Mouse (Mus musculus): ENCODE measurements around the gene E2f7.

The E2f7 gene

DNA sequence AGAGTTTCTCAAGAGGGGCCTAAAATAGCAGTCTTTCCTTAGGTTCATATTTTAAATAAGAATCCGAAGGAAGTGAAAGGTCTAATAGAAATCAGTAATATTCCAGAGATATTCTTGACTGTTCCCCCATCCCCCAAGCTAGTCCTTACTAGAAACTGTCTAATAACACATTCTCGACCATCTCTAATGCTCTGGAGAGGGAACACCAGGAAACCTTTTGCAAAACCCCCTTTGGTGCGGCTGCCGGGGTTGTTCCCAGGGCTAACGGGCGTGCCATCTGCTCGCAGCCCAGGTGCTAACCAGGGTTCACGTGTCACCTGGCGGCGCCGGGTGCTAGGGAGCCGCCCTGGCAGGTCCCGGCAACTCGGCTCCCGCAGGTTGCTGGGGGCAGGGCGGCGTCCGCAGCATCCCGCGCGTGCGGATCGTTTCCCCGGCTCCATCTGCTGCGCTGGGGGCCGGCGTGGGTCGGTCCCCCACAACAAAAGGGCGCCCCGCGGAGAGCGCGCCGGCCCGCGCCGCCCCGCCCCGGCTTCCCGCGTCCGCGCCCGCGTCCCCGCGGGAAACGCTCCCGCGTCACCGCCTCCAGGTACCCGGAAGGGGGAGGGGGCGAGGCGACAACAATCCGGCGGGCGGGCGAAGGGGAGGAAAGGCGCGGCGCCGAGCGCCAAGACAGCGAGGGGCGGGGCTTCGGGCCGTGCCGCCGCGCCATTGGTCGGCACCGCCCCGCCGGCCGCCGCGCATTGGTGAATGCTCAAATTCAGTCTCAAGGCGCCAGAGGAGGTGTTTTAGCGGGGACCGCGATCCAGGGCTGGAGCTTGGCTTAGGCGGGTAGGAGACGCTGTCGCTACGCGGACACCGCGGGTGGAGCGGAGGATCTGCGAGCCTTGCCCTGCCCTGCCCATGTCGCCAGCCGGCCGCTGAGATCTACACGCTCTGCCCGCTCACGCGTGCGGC, at the start of gene E2f7:
Gene E2f7, plus strand, starts transcription at position 754 of the 954 bp plus-strand sequence.
- DNase-seq (ENCODE audit: low read depth, low spot score) = peak; percentile 75

DNA sequence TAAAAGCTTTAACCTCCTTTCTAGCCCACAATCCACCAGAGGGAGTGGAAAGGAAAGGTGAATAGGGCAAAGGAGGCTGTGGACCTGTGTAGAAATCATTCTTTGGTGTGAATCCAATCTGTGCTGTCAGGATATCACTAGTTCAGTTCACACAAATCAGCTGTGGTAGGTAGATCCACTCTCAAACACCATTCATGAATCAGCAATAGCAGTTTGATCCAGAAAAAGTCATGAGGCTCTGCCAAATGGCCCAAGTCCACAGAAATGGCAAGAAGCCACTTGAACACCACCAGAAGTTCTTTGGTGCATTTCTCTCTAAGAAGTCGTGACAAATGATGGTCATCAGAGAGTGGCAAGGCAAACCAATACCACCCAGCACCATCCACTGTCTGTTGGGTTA, 44.0 kb upstream of the E2f7 start:
- DNase-seq (ENCODE audit: low read depth, low spot score) = no peak

DNA sequence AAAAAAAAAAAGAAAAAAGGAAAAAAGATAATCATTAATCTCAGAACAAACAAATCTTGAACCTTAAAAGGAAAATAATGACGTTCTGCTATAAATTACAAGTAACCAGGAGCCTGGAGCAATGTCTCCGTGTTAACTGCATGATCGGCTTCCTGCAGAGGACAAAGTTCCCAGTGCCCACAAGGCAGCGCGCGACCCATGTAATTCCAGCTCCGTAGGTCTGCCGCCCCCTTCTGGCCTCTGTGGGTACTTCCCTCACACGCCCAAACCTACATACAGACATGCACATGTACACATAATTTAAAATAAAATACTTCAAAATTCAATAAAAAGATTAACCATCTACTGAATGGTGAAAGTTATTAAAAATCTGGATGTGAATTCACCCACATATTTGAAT, 39.6 kb upstream of the E2f7 start:
- peak; percentile 59 for DNase-seq (ENCODE audit: low read depth, low spot score)

DNA sequence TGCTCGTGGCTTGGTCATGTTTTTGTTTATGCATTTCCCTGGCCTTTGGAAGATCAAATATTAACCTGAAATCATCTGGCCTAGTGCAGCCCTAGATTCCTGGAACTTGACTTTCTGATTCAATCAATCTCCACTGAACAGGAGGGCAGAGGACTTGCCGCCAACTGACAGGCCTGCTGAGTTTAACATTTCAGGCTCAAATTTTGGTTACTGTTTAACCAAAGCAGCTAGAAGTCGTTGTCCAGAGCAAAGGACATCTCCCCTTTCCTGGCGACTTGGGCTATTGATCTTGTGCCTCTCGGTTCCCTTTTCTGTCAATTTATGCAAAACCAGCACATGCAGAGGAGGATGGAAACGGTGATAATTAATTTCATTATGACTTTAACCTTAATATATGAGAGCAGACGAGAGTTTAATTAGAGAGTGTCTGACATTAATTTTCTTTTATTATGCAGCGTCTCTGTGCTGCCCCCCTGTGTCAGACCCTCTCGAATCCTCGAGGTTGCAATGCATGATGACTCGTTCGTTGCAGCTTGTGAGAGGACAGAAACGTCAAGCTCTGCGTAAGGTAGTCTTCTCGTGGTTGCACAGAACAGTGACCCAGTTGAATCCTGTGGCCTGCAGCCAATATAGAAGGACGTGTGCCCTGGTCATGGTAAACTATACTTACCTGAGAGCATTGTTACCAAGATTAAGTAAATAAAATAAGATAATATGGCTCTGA, 37.7 kb upstream of the E2f7 start:
- no peak for DNase-seq (ENCODE audit: low read depth, low spot score)

DNA sequence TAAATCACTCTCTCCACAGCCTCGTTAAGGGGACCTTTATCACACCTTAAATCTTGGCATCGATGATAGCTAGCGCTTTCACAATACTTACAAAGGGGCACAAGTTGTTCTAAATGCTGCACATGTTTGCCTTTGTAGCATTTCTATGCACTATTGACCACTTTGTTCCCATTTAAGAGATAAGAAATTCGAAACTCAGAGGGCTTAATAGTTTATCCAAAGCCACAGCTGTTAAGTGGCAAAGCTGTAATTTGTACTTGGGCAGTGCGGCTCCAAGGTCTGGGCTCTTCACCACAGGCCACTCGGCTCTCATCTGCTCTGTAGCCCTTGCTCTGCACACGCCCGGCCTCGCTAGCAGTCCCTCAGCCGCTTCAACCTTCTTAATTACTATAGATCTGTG, 28.4 kb upstream of the E2f7 start:
- no peak for DNase-seq (ENCODE audit: low read depth, low spot score)

DNA sequence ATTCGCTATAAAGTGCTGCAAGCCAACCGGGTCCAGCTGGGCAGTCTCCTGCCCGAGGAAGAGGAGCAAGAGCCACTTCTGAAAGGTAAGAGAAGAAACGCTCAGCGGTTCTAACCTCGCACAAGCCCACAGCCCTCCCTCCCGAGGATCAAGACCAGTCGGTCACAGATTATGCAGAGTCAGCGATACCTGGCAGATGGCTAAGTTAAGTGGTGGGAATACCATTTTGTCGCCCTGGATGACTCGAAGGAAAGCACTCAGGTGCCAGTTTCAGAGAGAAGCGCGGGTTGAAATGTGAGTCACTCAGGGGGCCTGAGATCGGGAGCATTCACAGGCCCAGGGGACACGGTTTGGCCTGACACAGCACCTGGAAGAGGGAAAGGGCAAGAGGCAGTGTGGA, 18.8 kb upstream of the E2f7 start:
- no peak for DNase-seq (ENCODE audit: low read depth, low spot score)

DNA sequence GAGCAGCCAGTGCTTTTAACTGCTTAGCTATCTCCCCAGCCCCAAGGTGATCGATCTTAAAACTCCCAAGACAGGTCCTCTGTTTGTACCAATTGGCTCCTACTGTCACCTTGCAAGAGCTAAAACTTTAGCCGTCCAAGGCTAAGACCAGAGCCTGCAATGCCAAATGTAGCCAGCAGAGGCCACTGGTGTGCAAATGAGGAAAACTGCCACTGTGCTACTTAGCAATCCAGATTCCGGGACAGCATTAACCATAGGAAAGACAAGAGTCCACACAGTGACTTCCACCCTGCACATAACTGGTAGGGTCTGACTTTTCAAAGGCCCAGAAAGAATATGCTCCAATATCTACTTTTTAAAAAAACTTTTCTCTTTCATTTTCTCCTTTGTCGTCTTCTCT, 17.4 kb upstream of the E2f7 start:
- DNase-seq (ENCODE audit: low read depth, low spot score) = no peak

DNA sequence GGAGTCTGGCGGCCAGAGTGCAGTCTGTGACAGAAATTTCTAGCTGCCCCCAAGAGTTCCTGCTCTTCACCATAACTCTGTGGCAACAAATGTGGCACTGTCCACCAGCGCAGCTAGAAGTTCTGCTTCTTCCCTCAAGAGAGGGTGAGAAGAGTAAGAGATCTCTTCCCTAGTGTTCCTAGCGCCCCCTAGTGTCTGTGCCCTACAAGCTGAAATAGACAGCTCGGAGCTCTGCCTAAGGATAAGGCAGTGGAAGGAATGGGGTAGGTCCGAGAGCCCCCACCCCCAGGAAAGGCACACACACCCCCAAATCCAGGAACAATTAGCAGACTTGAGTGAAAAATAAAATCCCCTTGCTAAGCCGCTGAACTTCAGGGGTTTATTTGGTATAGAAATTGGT, 11.9 kb upstream of the E2f7 start:
- peak; percentile 48 for DNase-seq (ENCODE audit: low read depth, low spot score)

DNA sequence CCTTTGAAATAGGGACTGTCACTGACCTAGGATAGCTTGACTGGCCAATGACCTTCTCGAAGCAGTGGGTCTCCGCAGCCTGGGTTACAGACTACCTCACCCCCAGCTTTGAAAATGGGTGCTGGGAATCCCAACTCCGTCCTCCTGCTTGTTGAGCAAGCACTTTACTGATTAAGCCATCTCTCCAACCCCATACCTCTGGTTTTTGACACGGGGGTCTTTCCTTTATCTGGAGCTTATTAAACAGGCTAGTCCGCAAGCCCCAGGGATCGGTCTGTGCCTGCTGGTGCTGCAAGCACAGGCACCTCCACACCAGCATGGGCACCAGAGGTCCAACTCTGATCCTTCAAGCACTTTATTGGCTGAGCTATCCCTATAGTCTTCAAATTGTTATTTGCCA, 1.5 kb upstream of the E2f7 start:
- DNase-seq (ENCODE audit: low read depth, low spot score) = no peak

DNA sequence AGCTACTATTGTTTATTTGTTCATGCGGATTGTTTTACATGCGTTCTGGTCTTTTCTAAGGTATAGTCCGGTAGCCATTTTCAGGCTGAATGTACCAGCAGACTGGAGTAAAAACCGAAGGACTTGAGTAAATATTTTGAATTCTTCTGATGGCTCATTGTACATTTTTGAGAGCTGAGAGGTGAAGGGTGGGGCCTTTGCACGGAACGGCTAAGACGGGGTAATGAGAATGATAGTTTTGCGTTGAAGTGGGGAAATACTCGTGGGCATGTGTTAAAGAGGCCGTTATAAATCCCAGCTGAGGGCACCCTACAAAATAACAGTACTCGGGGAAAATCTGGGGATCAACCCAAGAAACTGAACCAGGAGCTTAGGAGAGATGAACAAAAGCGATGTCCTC, 1.1 kb upstream of the E2f7 start:
- no peak for DNase-seq (ENCODE audit: low read depth, low spot score)

DNA sequence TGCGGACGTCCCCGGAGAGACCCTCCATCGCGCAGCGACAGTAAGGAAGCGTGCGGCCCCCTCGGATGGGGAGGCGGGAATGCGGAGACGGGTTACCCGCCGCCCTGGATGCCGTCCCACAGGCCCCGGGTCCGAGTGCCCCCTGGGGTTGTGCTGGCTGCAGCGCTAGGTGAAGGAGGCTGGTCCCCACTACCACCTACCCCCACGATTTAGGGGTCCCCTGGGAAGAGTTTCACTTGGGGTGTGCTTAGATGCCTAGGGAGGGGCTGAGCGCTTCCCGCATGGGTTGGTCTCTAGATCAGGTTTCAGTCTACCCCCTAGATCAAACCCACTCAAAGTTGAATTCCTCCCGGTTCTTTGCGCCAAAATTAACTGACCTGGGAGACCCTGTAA, 397 bp downstream of the E2f7 start:
- DNase-seq (ENCODE audit: low read depth, low spot score) = no peak

DNA sequence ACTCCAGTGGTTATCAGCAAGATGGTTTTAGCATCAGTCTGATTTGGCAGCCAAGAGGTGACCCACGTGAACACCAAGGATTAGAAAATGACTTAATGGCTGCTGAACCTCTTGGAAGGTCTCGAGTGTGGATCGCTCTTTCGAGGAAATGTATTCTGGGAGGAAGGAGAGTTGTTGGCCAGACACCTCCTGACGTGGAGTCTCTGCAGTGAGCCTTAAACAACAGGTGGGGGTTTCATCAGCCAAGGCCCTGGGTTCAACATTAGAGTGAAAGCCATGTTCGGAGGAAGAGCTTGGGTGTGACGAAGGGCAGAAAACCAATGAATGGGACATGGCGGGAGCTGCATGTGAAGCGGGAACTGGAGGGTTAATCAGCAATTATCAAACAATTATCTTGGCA, 3.8 kb downstream of the E2f7 start:
- DNase-seq (ENCODE audit: low read depth, low spot score) = no peak

DNA sequence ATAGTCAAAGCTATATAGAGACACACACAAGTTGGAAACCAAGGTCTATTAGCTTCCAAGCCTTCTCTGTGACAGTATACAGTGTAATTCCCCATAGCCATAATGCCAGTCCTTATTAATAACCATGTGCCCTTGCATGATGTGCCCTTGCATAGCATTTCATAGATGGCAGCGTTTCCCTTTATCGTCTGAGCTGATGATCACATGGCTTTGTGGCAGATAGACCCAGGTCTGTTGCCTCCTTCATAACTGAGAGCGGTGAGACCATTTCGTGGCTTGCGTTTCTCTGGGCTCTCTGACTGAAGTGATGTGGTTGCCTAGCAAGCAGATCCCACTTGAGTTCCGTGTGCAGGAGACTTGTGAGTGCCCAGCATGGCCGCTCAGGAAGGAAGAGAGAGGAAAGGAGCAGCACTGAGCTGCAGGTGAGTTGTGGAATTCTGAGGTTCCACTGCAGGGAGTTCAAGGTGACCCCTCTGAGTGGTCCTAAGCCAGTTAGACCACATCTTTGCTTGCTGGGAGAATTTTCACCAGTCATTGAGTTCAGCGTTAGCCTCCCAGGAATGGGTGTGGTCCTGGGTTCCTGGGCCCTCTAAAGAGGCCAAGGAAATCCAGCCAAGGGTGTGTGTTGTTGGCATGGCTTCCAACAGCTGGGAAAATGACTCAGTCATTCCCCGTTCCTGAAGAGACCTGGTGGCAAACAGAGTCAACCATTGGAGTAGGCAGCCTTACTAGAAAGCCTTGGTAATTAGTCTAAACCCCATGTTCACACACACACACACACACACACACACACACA, 4.5 kb downstream of the E2f7 start:
- no peak for DNase-seq (ENCODE audit: low read depth, low spot score)

DNA sequence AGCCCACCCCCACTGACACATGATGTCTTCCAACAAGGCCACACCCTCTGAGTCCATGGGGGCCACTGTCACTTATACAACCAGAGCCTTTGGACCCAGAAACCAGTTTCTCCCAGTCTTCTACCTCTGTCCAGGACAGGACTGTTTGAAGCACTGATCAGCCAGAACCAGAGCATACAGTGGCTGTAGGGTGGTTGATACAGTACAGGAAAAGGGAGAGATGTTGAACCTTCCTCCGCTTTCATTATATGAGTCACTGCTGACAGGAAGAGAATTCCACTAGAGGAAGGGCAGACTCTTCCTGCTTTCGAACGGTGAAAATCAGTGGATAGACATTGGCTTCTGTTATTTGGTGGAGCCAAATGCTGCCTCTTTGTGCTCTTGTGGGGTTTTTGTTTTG, 7.6 kb downstream of the E2f7 start:
- DNase-seq (ENCODE audit: low read depth, low spot score) = no peak

DNA sequence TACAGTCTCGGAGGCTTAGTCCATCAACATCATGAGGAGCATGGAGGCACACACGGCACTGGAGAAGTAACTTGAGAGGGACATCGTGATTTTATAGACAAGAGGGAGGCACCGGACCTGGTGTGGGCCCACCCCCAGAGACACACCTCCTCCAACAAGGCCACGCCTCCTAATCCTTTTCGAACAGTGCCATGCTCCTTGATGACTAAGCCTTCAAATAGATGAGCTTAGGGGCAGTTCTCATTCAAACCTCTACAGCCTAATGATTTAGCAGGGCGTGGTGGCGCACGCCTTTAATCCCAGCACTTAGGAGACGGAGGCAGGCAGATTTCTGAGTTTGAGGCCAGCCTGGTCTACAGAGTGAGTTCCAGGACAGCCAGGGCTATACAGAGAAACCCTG, 10.3 kb downstream of the E2f7 start:
- no peak for DNase-seq (ENCODE audit: low read depth, low spot score)

DNA sequence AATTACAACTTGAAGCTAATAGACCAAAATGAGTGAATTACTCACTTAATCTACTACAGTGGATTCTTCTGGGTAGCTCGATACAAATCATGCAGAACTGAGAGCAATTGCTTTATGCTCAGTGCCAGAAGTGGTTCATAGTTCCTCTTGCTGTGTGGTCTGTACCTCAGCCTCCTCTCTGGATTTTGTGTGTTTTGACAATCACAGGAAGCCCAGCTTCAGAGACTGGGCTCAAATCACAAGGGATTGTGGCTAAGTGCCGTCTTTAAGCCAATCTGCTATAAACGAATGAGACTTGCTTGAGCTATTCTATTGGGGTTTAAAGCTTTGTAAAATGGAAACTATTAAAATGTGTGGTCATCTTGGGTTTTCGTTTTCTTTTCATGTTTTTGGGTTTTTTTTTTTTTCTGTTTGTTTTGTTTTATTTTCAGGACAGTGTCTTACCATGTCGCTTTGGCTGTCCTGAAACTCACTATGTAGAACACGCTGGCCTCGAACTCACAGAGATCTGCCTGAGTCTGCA, 11.1 kb downstream of the E2f7 start:
- DNase-seq (ENCODE audit: low read depth, low spot score) = no peak

DNA sequence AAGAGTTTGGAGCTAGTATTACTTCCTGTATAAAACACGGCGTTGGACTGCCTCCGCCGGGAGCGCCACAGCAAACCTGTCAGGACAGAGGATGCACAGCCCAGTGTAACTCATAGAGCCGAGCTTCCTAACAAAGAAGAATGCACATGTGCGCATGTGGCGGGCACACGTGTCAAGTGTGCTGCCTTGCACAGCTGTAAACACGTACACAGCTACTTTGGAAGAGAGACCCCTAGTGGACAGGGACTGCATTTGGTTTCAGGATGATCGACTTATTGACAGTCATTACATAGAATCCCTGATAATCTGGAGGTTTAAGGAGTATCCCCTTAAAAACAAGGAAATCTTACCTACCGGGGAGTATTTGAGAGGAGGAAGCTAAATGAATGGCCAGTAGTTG, 15.3 kb downstream of the E2f7 start:
- peak; percentile 34 for DNase-seq (ENCODE audit: low read depth, low spot score)

DNA sequence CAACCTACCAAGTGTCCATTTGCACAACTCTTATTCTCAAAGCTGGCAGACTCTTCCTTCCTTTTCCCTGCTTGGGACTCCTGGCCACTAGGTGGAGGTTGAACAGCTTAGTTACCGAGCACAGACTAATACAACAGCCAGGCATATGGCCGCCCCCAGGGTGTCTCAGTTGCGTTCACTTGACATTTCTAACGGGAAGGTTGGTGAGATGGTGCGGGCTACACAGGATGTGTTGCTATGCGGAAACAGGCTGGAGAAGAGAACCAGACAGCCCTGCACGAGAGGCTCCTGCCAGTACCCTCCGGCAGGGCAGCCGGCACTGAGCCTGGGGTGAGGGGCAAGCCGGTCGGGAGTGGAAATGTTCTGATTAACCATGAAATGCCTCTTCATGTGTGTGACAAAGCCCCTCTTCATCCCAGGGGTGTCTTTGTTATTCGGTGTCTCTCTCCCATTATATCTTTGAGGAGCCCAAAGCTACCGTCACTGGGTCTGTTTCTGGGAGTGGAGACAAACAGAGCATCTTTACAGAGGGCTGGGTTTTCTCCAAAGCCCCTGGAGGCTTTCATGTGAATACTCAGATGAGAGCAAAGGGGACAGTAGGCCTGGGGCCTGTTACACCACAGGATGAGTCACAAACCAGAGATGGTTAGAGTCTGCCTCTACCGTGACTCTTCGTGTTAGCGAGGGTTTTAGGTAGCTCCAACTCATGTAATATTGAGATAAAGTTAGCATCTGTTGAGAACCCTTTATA, 17.1 kb downstream of the E2f7 start:
- DNase-seq (ENCODE audit: low read depth, low spot score) = no peak

DNA sequence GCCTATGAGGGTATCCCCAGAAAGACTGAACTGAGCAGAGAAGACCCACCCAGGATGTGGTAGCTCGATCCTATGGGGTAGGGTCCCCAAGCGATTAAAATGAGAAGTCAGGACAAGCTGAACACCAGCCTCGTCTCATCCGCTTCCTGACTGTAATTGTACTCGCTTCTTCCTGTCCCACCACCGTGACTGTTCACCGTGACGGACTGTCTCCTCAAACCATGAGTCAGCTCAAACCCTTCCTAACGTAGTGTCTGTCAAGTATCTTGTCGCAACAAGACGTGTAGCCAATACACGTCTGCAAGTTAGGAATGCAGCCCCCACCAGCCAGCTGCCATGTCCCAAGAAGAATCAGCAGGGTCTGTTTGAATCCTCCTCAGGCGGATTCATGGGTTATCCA, 18.2 kb downstream of the E2f7 start:
- DNase-seq (ENCODE audit: low read depth, low spot score) = no peak

DNA sequence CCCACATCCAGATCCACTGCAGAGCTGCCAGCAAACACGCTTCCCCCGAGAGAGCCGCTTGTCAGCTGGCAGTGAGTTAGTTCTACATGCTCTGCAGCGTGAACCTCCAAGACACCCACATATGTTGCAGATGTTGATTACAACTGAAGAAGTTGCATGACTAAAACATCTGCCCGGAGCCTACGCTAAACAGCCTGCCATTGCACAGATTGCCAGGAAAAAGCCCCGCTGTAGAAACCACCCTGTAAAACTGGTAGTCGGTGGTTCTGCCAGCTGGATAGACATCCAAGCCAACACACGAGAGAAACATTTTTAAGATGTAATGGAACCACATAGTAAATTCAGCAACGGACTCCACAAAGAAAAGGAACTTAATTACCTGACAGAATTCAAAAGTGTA, 24.3 kb downstream of the E2f7 start:
- DNase-seq (ENCODE audit: low read depth, low spot score) = no peak

DNA sequence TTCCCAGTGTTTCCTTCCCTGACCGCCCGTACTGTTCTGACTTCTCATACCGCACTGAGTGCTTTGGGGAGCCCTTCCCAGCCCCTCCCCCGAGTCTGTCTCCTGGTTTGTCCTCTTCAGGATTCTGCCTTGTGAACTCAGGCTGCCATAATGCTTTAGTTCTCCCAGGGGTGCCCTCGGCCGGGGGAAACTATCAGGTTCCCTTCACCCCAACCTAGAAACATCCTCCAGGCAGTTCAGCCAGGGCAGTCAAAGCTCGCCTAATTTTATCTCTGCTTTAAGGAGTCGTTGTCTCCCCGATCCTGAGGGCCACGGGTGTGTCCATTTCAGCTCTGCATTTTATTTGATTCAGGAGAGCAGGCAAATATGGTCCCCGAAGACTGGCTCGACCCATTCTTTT, 28.0 kb downstream of the E2f7 start:
- DNase-seq (ENCODE audit: low read depth, low spot score) = no peak
